17 mouse cellular contexts compared by ENCODE assay signal in the genomic region with DNA sequence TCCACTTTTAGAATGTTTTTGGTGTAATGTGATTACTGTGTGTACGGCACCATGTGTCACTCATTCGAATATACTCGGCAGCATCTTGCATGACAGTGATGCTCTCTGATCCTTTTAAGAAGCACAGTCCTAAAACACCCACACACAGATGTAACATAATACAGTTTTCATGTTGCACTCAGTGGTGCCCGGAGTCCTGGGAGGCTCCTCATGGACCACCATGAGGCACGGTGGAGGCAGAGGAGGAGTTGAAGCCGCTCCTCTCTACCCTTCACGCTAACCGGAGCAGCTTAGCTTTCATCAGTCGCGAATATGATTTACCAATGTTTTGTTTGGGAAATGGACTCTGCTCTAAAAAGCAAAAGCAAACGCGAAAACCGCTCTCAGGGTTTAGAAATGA.
"Had no signal": no experiment of that assay in that cellular context is flagged by ENCODE, and none has a peak within 500 bp of the region (broad histone marks: within the 10 kb centered on the region; RNA-seq: fewer than 3 reads in every experiment).

No protein-coding gene starts in this region.

- H3K9ac ChIP-seq: lung, embryonic 14.5 days; midbrain, embryonic 12.5 days; neural tube, embryonic 13.5 days; neural tube, embryonic 15.5 days had no signal

- H3K4me2 ChIP-seq: lung, embryonic 14.5 days; midbrain, embryonic 12.5 days; neural tube, embryonic 13.5 days; neural tube, embryonic 15.5 days had no signal

- DNase-seq: lung, embryonic 14.5 days; lung, postnatal 10 days; lung, postnatal 4 days; midbrain, embryonic 14.5 days; retina, postnatal 1 day; right cerebral cortex, adult 18-20 months; right cerebral cortex, postnatal 25 days; right cerebral cortex, postnatal 4 days; spleen, adult 18-20 months; thymus, adult 18-20 months; thymus, postnatal 14 days; thymus, postnatal 36 days had no signal

- H3K4me3 ChIP-seq: midbrain, embryonic 10.5 days; midbrain, embryonic 12.5 days; myocyte; neural tube, embryonic 13.5 days; neural tube, embryonic 15.5 days had no signal

- H3K27ac ChIP-seq: midbrain, embryonic 10.5 days; midbrain, embryonic 12.5 days; neural tube, embryonic 13.5 days; neural tube, embryonic 15.5 days had no signal

- H3K4me1 ChIP-seq: midbrain, embryonic 10.5 days; midbrain, embryonic 12.5 days; neural tube, embryonic 13.5 days; neural tube, embryonic 15.5 days had no signal

- H3K9me3 ChIP-seq: midbrain, embryonic 10.5 days; midbrain, embryonic 12.5 days; neural tube, embryonic 13.5 days; neural tube, embryonic 15.5 days had no signal

- H3K27me3 ChIP-seq: neural tube, embryonic 13.5 days; neural tube, embryonic 15.5 days had no signal
